Mouse (Mus musculus) ovary, postnatal 36 days (tissue): ENCODE data around the gene Pkn3.
"Not testable (repeated sequence)": the region's sequence is repeated elsewhere in the genome, so short reads cannot be mapped to it uniquely, and the experiment has no call there.

Experiments used
- DNase-seq: peaks from one replicate; pipeline ENCODE4 v3.0.0; 2022; ENCODE audit warnings: low spot score, mixed read lengths

Gene Pkn3

DNA sequence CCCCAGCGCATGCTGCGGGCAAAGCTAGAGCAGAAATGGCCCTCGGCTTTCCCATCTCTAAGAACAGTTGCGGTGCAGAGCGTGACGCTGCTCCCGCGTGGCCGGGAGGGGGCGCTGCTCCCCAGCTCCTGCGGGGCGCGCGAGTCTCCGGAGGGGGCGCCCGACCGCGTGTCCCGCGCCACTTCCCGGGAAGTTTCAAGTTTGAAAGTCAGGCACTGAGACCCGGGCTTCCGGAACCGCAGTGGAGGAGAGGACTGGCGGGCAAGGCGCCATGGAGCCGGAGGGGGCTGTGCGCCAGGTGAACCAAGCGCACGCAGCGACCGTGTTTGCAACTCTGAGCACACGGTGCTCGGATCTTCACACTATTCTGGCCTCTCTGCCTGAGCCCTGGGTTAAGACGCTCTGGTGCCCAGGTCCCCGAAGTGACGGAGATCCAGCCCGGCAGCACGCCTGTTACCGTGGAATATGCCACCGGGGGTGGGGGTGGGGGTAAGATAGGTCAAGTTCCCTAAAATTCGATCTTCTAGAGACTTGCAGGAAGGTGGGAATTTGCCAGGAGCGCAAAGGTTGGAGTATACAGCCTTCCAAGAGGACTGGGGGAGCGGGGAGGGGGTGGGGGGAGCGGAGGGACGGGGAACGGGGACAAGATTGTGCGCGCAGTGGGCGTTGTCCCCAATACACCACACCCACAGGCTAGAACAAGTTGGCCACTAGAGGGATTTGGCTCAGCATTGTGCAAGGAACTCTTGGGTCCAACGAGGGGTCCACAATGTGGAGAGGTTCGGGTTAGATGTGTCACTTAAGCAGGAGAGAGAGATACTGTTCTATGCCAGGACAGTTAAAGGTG lies at the start of gene Pkn3:
Gene Pkn3 (plus strand): TSS at position 183 of the 847 bp plus-strand sequence.
- DNase-seq: peak; percentile 89

DNA sequence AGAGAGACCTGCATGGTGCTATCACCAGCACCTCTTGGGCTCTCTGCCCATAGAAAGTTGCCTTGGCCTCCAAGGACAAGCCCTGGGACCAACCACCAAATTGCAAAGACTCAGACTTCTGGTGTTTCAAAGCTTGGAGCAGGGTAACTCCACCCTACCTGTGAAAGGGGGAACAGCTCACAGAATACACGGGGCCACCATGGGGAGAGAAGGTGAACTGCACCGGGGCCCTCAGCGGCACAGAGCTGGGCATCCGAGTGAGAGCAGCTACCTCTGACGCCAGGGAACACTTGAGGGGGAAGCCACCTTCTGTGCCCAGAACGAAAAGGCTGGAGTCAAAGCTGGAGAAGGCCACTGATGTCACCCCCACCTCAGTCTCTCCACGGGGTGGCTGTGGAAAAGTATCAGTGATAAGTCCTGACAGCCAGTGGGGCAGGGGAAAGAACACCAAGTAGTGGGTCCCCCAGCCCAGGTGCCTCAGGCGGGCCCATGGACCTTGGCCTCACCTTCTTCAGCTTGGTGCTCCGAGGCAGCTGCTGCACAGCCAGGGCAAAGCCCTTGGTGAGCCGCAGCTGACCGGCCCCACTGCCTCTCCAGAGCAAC lies 45.1 kb upstream of the Pkn3 start:
- DNase-seq: no peak

DNA sequence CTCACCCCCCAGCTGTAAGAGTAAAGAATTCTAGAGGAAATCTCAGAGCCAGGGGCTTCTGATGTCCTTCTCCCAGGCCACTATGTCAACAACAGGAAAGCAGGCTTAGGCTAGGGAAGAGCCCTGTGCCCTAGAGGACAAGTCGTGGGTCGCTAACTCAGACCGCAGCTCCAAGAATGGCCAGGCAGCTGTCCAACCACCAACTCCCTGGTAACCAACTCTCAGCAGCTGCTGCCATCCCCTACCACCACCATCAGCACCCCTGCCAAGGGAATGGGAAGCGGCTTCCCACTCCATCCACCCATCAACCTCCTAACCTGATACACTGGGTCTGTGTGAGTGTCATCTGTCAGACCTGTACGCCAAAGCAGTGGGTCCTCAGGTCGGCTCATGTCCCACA lies 44.5 kb upstream of the Pkn3 start:
- no peak for DNase-seq

DNA sequence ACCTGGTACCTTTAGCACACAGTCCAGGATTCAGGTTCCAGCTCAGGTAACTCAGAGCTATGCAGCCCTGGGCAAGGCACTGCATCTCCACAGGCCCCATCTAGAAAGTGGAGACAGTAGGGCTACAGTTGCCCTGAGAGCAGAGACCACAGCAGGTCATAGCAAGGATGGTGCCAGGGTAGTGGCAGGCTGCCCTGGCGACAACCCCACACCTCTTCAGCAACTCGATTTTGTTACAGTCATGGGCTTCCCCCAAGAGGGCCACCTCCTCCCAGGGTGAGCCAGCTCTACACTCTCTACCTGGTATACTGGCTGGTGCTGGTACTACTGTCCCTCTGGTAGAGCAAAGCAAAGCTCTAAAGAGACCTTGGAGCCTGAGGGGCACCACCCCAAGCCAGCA lies 39.7 kb upstream of the Pkn3 start:
- no peak for DNase-seq

DNA sequence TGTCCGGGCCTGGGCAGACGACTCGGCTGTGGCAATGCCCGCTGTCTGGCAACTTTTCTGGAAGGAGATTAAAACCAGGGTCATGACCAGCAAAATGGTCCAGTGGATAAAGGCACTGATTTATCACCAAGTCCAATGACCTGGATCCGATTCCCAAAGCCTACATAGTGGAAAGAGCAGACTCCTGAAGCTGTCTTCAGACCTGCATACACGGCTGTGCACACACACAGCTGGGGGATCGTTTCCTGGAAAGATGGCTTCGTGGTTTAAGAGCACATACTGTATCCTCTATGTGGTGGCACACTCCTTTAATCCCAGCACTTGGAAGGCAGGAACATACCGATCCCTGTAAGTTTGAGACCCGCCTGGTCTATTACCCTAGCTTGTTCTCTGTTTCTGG lies 39.1 kb upstream of the Pkn3 start:
- DNase-seq: no peak

DNA sequence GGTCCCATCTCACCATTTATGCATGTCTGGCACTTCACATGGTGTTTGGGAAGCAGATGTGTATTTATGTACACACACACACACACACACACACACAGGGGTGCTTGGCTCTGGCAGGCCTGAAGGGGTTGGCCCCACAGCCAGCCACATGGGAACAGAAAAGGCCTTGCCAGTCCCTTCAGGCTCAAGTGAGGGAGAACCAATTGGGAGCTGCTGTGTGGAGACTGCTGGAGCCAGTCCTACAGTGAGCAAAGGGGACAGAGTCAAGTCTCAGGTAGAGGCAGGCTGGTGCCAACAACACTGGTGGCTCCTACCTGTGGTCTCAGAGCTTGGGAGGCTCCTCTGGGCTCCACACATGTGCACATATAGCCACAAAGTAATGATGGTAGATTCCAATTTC lies 37.8 kb upstream of the Pkn3 start:
- no peak for DNase-seq

DNA sequence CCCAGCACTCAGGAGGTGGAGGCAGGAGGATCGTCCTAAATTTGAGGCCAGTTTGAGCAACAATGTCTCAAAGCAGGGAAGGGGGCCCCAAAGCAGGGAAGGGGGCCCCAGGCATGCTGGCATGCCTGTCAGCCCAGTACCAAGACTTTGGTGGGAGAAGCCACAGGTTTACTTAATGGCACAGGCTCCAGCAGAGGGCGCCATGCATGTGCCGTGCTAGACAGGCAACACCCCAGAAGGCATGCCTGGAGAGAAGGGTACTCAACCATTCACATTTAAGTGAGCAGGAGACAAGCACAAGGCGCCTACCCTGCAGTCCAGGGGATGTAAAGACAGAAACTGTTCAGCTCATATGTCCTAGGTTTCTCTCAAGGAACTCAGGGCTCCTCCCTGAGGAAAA lies 35.0 kb upstream of the Pkn3 start:
- DNase-seq: peak; percentile 78

DNA sequence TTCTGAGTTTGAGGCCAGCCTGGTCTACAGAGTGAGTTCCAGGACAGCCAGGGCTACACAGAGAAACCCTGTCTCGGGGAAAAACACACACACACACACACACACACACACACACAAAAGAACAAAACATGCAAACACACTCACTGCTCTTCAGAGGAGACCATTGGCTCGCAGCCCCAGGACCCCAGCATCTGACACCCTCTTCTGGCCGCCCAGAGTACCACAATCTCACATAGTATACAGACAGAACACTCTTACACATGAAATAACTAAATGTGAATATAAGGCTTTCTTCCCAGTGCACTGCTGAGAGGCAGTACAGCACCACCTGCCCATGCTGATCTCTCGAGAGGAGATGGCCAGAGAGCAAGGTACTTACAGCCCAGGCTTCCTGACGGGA lies 32.9 kb upstream of the Pkn3 start:
- no peak for DNase-seq

DNA sequence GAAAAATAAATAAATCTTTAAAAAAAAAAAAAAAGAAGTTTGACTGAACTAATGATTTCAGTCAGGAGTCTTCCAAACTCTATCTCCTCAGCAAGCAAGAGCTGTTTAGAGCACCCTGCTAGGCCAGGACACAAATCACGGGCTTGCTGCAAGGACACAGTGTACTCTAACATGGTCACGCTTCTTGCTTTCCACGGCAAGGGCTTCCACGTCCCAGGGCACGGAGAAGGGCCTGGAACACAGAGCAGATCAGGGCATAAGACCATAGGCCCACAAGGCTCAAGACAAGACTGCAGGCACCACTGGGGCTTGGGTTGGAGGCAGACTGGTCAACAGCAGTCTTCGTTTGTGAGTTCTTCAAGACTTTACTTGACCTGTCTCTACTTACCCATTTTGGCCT lies 30.4 kb upstream of the Pkn3 start:
- DNase-seq: no peak

DNA sequence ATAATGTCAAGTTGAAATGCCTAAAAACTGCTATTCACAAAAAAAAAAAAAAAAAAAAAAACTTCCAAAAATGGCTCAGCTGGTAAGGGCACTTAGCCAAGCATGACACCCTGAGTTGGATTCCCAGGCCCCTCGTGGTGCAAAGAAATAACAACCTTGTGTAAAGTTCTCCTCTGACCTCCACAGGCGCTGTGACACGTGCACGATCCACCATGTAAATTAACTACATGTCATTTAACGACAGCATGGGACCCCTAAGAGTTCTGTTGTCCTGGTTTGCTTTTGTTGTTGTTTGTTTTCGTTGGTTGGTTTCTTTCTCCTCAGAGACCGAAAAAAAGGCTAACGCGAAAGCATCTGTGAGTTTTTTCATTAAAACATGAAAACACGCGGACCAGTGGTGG lies 29.4 kb upstream of the Pkn3 start:
- no peak for DNase-seq

DNA sequence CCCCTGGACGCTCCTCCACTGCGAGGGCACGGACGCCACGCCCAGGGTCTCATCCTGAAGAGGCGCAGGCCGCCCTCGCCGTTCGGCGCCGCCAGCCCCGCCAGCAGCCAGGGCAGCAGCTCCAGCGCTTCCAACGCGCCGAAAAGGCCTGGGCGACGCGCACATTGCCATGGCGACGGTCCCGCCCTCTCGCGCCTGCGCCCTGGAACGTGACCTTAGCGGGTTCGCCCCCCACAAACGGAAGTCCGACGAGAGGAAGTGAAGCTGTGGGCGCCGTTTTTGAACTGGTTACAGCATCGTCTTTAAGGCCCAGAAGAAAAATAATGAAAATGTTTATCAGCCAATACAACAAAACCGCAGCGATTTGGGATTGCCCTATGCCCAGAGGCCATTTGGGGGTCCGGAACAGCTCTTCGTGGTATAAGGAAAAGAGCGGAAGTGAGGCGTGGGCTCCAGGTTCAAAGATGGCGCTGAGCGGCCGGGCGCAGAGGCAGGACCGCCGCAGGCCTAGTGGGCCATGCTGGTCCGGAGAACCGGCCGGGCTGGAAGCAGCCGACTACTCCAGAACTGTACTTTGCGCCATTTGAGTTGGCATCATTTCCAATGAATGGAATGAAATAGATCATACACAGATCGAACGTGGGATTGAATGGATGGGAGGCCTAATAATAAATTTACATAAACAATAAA lies 28.6 kb upstream of the Pkn3 start, which contains the start of gene Wdr34:
Gene Wdr34 (minus strand): TSS at position 183 of the 690 bp plus-strand sequence.
- DNase-seq: peak; percentile 99

DNA sequence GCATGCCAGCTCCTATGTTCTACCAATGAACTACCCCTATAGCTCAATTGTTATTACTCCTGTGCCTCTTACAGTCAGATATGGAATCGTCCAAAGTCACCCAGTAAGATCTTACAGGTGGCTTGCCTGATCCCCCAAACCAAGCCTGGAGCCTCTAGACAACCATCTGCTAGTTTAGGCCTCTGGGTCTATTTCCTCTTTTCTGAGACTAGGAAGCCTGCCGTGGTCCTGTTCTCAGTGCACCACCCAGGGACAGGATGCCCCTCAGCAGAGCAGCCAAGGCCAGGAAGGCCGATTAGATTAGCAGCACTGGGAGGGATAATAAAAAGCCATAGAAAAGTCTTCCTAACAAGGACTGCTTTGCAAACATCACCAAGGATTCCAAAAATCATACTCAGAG lies 27.7 kb upstream of the Pkn3 start:
- DNase-seq: no peak

DNA sequence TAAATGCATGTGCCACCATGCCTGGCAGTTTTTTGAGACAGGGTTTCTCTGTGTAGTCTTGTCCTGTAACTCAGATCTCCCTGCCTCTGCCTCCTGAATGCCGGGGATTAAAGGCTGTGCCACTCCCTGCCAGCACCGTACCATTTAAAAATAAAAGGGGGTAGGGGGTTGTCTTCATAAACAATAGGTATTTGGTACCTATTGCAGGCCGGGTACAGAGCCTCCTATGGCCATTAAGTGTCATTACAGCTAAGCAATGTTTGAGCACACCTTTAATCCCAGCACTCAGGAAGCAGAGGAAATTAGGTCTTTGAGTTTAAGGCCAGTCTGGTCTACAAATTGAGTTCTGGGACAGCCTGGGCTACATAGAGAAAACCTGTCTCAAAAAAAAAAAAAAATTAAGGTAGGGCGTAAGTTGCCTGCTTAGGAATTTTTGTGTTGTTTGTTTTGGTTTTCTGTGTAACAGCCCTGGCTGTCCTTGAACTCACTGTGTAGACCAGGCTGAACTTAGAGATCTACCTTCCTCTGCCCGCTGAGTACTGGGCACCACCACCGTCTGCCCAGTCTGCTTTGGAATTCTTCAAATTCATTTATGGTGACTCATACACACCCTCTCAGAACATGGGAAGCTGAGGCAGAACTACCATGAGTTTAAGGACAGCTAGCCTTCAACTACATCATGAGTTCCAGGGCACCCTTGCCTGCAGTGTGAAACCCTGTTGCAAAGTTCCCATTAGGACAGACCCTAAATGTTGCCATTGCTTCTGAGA lies 25.3 kb upstream of the Pkn3 start:
- no peak for DNase-seq

DNA sequence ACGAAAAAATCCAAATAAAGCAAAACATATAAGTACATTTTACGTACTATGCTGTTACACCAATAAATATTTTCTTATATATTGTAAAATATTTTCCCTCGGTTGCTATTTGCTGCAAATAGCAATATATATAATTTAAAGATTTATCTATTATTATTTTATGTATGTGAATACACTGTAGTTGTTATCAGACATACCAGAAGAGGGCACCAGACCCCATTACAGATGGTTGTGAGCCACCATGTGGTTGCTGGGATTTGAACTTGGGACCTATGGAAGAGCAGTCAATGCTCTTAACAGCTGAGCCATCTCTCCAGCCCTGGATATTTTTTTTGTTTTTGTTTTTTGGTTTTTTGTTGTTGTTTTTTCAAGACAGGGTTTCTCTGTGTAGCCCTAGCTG lies 22.2 kb upstream of the Pkn3 start:
- not testable (repeated sequence) for DNase-seq

DNA sequence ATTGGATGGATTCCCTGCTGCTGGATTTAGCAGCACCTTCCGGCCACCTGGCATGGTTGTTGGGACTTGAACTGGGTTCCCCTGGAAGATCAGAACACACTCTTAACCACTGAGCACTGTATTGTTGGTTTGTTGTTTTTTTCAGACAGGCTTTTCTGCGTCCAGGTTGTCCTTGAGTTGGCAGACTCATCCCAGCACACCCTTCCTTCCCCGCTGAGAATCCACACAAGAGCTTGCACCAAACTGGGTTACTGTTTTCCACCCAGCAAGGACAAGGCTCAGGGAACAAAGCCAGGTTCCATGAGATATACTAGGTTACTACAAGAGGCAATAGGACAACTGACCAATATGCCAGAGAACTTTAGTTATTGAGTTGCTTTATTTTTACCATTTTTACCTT lies 20.7 kb upstream of the Pkn3 start:
- no peak for DNase-seq

DNA sequence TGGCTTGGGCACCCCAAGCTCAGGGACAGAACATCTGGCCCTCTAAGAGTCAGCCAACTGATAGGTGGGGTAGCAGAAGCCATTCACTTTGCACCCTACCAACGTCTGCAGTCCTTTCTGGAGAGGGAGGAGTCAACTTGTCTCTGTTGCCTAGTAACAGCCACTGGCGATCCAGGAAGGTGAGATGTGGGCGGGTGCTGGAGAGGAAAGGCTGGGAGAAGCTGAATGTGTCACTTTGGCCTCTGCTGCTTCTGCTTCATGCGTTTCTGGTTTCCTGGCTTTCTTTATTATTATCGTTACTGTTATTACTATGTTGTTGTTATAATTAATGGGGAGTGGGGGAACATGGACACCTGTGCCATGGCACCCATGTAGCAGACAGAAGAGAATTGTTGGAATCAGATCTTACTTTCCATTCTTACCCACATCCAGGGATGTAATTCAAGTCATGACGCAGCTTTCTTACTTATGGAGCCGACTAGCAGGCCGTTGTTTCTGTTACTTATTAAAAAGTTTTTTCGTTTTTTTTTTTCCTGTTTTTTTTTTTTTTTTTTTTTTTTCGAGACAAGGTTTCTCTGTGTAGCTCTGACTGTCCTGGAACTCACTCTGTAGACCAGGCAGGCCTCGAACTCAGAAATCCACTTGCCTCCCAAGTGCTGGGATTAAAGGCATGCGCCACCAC lies 20.1 kb upstream of the Pkn3 start, which contains the start of gene Set:
Gene Set (plus strand): TSS at position 156 of the 682 bp plus-strand sequence.
- peak; percentile 37 for DNase-seq

DNA sequence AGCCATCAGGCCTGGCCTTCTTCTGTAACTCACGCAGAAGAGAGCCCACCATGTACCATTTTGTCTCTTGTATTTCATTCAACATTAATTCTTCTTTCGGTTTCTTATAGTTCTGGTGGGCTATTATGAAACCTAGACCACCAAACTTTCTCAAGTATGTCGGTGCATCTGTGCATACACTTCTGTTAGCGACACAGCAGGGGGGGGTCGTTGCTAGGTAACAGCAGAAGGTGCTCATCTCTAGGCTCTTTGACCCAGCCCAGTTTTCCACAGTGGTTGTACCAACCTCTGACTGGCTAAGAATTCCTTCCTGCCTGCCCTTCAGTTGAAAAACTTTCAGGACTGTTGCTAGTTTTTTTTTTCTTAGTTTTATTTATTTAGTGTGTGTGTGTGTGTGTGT lies 19.1 kb upstream of the Pkn3 start:
- DNase-seq: no peak

DNA sequence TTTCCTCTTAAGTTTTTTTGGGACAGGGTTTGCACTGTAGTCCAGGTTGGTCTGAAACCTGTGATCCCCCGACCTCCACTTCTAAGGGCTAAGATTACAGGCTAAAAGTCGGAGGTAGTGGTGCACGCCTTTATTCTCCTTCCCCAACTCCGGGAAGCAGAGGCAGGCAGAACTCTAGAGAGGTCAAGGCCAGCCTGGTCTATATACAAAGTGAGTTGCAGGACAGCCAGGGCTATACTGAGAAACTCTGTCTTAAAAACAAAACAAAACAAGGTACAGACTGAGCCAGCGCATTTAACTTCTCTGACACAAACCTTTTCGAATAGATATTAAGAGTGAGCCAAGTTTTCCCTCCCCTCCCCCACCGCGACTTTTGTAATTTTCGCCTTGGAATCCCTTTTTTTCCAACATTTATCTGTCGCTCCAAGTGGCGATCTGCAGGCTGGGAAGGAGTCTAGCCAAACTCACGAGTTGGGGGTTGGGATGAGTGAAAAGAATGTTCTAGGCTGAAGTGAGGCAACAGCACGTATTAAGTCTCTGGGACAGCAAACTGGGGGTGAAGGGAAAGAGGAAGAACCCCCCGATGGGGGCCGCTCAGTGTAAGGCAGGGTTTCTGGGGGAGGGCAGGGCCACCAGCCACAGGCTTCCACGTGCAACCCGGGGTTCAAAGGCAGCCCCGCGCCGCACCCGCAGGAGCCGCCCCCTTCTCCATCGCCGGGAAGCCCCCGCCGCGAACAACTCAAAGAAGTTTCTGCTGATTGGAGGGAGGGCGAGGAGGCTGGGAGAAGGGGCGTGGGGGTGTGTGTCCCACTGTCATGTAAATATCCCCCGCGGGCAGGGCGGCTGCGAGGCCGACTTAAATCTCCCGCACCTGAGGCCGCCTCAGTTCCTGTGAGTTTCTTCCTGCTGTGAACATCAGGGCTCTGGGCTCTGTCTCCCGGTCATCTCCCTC lies 16.0 kb upstream of the Pkn3 start:
- peak; percentile 65 for DNase-seq

DNA sequence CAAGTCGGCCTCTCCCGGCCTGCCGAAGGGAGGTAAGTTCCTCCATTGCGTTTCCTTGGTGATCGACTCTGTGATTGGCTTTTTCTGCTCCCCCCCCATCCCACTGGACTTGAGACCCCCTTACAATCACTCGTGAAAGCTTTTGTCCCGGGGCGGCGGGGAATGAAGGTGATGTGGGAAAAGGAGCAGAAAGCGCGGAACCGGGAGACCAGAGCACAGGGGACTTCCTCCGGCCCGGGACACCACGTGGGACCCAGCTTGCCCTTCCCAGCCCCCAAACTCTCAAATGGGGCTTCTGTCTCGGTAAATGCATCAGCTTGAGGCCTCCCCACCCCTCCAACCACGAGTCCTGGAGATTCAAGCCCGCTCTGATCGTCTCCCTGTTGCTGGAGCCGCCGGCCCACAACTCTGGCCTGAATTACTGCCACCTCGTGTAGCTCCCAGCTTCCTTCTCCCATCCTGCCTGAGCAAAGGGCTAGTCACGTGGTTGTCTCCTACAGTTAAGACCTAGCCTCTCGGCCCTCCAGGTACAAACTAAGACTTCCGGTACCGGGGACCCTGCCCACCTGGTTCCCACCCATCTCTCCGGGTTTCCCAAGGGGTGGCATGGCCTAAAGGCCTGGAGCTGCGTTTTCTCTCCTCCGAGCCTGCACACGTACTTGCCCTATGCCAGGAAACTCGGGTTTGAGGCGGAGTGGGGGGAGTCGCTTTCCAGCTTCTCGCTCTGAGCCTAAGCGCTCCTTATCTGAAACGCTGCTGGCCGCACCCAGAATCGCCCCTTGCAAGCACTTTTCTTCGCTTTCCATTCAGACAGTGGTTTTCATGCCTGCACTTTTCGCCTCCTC lies 15.0 kb upstream of the Pkn3 start:
- DNase-seq: peak; percentile 66

DNA sequence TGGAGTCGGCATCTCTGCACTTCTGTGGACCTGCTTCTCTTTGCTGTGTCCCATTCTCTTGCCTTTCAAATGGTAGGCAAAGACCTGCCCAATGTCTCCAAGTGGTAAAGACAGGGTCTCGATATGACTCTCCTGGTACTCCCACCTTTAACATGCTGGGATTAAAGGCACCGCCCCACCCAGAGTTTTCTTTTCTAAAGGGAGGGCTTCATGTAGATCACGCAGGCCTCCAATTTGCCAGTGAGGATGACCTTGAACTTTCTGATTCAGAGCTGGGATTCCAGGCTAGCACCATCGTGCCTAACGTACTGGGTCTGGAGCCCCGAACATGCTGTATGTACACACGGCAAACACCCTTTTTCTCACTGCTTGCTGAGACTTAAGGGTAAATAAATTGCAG lies 14.2 kb upstream of the Pkn3 start:
- DNase-seq: peak; percentile 14
